Mouse (Mus musculus): ENCODE measurements around the gene Gimap4. TPM values are rescaled to one million over a fixed set of nuclear protein-coding genes. Genes with fewer than 3 reads are reported as not detected.

The Gimap4 gene
- 370 TPM for total RNA-seq (2023)

GRCm38 (mm10) chr6:48684319-48684718 is at the start of gene Gimap4:
Gene Gimap4 (plus strand): TSS chr6:48684549.

GRCm38 (mm10) chr6:48646995-48647394 is 37.4 kb upstream of the Gimap4 start, which contains the start of gene Gimap8:
Gene Gimap8 (plus strand): TSS chr6:48647234.

GRCm38 (mm10) chr6:48675931-48676859 is 8.2 kb upstream of the Gimap4 start, which contains the start of gene Gimap9:
Gene Gimap9 (plus strand): TSS chr6:48676129.

GRCm38 (mm10) chr6:48718455-48718854 is 34.1 kb downstream of the Gimap4 start, which contains the start of the genes Gm28053 and Gimap7:
Gene Gm28053 (plus strand): TSS chr6:48718607.
Gene Gimap7 (plus strand): TSS chr6:48718621.

GRCm38 (mm10) chr6:48738961-48739779 is 54.8 kb downstream of the Gimap4 start, which contains the start of gene Gimap1:
Gene Gimap1 (plus strand): TSS chr6:48739054.

Other genes with a start within 250 kb of the Gimap4 start
- 11.4 TPM for gene Zfp467, start 238.7 kb upstream of the Gimap4 start, total RNA-seq (2023)
- gene Sspo, start 236.3 kb upstream of the Gimap4 start, total RNA-seq (2023): 0.21 TPM
- gene Atp6v0e2, start 146.9 kb upstream of the Gimap4 start, total RNA-seq (2023): 2.7 TPM
- gene Lrrc61, start 129.8 kb upstream of the Gimap4 start, total RNA-seq (2023): 46.1 TPM
- 13.6 TPM for gene Rarres2, start 111.8 kb upstream of the Gimap4 start, total RNA-seq (2023)
- gene Gm45021, start 94.9 kb upstream of the Gimap4 start, total RNA-seq (2023): not detected
- gene Repin1, start 90.7 kb upstream of the Gimap4 start, total RNA-seq (2023): 2.5 TPM
- 2.7 TPM for gene Gm44965, start 90.6 kb upstream of the Gimap4 start, total RNA-seq (2023)
- gene Zfp775, start 82.5 kb upstream of the Gimap4 start, total RNA-seq (2023): 7.6 TPM
- 1.7 TPM for gene AI854703, start 57.8 kb upstream of the Gimap4 start, total RNA-seq (2023)
- 136 TPM for gene Gimap8, start 37.3 kb upstream of the Gimap4 start, total RNA-seq (2023)
- 218 TPM for gene Gimap9, start 8.4 kb upstream of the Gimap4 start, total RNA-seq (2023)
- gene Gimap6, start 23.7 kb downstream of the Gimap4 start, total RNA-seq (2023): 2,141 TPM
- 19.3 TPM for gene Gm28053, start 34.1 kb downstream of the Gimap4 start, total RNA-seq (2023)
- 37.7 TPM for gene Gimap7, start 34.1 kb downstream of the Gimap4 start, total RNA-seq (2023)
- gene Gimap1, start 54.5 kb downstream of the Gimap4 start, total RNA-seq (2023): 153 TPM
- gene Gimap5, start 61.6 kb downstream of the Gimap4 start, total RNA-seq (2023): 147 TPM
- gene Gimap3, start 86.3 kb downstream of the Gimap4 start, total RNA-seq (2023): 591 TPM
- gene Tmem176a, start 156.4 kb downstream of the Gimap4 start, total RNA-seq (2023): 6.3 TPM
- gene Tmem176b, start 156.9 kb downstream of the Gimap4 start, total RNA-seq (2023): 10.0 TPM
- gene Aoc1, start 188.3 kb downstream of the Gimap4 start, total RNA-seq (2023): not detected
- gene 1600015I10Rik, start 245.3 kb downstream of the Gimap4 start, total RNA-seq (2023): not detected